Mouse (Mus musculus) cerebellum, adult 11-12 months (tissue): Measurements from ENCODE around the gene Sbno2.

Experiments used
- DNase-seq: peaks from one replicate; pipeline ENCODE4 v3.0.0; 2022

Gene Sbno2

DNA sequence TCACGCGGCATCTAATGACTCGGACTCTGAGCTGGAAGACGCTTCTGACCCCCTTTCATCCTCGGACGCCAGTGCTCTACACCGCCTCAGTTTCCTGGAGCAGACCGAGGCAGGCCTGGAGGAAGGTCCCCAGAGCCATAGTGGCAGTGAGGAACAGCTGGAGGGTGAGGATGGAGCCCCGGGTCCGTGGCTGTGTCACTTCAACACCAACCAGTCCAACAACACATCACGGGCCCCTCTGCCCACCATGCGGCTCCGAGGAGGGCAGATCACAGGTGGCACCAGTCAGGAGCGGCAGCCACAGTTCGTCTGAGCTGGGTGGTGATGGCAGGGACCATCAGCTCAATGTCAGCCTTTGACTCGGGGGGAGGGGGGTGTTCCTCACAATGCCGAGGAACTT lies 74.6 kb downstream of the Sbno2 start:
- no peak for DNase-seq

GRCm38 (mm10) chr10:80030191-80030590 lies 75.2 kb downstream of the Sbno2 start:
- no peak for DNase-seq

GRCm38 (mm10) chr10:80028521-80028846 lies 76.9 kb downstream of the Sbno2 start:
- DNase-seq = no peak

- DNase-seq = no peak
These were observed 77.5 kb downstream of the Sbno2 start for GRCm38 (mm10) chr10:80027681-80028520.

DNA sequence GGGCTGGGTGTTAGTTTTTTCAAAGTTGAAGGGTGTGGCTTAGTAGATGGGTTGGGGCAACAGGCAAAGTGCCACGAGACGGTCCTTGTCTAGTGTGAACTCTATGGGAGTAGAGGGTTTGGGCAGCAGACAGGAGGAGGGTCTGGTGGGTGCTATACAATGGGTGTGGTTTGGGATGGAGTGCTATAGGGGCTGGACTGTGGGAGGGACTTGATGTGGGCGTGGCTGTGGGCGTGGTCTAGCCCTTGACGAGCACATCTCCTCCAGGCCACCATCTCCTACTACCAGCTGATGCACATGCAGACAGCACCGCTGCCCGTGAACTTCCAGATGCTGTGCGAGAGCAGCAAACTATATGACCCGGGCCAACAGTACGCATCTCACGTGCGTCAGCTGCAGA lies 79.5 kb downstream of the Sbno2 start:
- DNase-seq = no peak

- no peak for DNase-seq
These were observed 79.9 kb downstream of the Sbno2 start for GRCm38 (mm10) chr10:80025463-80025862.

GRCm38 (mm10) chr10:80025044-80025347 lies 80.4 kb downstream of the Sbno2 start:
- no peak for DNase-seq

DNA sequence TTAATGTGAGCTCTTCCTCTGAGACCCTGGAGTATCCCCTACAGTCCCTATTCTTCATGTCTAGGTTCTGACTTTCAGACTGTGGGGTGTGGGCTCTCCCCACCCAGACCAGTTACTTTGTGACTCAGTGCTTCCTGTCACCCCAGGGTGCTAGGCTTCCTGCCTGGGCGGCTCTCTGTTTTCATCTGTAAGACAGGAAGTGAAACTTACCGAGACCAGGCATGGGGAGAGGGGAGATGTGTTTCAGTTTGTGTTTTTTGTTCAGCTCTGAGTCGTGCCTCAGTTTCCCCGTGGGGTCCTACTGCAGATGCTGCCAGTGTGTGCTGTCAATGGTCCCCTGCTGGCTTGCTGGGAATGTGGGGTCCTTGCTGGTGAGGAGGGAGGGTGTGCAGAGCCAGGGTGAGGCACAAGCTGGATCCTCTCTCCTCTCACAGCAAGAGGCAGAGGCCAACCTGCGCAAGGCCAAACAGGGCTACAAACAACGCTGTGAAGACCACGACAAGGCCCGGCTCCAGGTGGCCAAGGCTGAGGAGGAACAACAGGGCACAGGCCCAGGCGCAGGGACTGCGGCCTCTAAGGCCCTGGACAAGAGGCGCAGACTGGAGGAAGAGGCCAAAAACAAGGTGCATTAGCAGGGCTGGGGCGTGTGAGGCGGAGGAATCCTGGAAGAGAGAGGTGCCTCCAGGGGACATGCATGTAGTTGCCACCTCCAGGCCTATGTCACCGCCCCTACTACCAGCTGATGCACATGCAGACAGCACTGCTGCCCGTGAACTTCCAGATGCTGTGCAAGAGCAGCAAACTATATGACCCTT lies 80.9 kb downstream of the Sbno2 start:
- DNase-seq = no peak

- no peak for DNase-seq
These were observed 81.6 kb downstream of the Sbno2 start for GRCm38 (mm10) chr10:80023758-80024157.

- DNase-seq = no peak
These were observed 82.6 kb downstream of the Sbno2 start for GRCm38 (mm10) chr10:80022806-80023205.

DNA sequence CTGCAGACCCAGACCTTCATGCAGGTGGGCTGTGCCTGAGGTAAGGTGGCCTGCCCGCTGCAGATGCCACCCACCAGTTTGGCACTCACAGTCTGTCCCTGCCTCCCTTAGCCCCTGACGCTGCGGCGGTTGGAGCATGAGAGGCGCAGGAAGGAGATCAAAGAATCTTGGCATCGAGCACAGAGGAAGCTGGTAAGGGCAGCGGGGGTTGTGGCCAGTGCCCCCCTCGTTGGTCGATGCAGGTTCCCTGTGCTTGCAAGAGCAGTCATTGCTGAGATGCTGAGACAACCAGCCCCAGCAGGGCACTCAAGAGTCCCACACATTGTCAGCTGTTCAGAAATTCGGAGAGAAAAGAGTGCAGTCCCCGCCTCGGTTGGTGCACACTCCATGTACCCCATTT lies 83.2 kb downstream of the Sbno2 start:
- no peak for DNase-seq

DNA sequence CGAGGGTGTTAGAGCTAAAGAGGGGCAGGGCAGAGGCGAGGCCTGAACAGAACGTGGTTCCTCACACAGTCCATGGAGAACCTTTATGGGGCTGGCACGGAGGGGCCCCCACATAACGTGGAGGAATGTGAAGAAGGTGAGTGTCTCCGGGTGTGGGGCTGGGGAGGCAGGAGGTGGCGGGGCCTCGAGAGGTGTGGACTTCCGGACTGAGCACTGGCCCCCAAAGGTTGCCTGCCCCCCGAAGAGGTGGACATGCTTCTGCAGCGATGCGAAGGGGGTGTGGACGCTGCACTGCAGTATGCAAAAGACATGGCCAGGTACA lies 84.1 kb downstream of the Sbno2 start:
- no peak for DNase-seq

- DNase-seq = no peak
These were observed 84.6 kb downstream of the Sbno2 start for GRCm38 (mm10) chr10:80020603-80021319.

GRCm38 (mm10) chr10:80020191-80020590 lies 85.2 kb downstream of the Sbno2 start:
- no peak for DNase-seq

GRCm38 (mm10) chr10:80019471-80020131 lies 85.8 kb downstream of the Sbno2 start:
- no peak for DNase-seq

GRCm38 (mm10) chr10:80018739-80019297 lies 86.6 kb downstream of the Sbno2 start:
- DNase-seq = no peak

DNA sequence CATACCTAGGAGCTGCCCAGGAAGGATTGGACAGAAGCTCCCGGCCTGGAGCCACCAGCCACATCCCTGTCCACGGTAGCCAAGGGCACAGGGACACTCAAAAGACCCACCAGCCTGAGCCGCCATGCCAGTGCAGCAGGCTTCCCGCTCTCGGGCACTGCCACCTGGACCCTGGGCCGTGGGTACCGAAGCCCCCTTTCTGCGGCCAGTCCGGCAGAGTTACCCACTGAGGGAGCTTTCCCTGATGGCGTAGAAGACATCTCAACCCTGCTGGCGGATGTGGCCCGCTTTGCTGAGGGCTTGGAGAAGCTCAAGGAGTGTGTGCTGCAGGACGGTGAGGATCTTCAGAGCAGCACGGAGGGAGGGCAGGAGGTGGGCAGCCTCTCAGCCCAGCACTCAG lies 87.6 kb downstream of the Sbno2 start:
- no peak for DNase-seq

- no peak for DNase-seq
These were observed 88.0 kb downstream of the Sbno2 start for GRCm38 (mm10) chr10:80017361-80017760.

DNA sequence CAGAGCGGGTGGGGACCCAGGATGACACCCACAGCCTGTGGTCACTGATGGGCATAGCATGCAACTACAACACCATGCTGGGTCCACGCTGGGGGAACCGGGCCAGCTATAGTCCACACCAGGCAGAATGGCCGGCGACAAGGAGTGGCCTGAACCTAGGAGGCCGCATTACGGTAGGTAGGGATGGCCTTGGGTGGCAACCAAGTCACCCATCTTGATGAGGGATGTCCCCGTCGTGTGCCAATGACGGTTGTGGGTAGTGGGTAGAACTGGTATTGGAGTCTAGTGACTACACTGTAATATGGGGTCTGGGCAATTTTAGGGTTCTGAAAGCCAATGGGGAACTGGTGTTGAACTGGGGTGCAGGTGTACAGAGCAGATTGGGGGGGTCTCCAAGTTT lies 88.4 kb downstream of the Sbno2 start:
- DNase-seq = no peak

DNA sequence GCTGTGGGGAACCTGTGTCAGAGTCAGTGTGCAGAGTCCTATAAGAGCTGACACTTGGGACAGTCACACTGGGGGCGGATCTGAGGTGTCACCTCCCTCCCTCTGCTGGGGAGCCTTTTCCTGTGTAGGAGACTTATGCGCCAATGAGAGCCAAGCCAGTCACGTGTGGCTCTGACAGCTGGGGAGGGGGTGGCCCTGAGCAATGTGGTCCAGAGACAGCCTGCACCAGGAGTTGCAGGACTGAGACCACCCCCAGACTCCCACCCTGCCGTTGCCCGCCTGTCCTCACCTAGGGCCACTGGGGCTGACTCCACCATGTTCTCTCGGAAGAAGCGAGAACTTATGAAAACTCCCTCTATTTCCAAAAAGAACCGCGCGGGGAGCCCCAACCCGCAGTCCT lies 88.9 kb downstream of the Sbno2 start, which contains the start of gene Arhgap45:
TSS of gene Arhgap45 (plus strand) at position 143 of the 400 bp plus-strand sequence.
- DNase-seq = no peak

DNA sequence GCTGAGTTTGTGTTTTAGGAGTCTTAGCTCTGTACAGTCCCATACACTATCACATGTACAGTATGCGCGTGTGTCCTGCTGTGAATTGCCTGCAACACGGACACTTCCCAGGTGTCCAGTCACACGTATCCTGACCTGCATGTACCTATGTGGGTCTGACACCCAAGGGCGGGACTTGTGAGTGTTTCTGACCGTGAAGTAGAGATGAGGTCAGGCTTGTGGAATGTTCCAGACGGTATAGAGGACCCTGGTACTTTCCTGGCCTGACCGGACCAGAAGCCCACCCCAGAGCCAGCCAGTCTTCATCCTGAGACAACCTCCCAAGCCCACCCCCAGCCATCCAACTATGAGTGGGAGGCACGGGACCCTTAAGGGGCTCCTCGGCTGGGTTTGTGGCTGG lies 89.8 kb downstream of the Sbno2 start:
- no peak for DNase-seq

GRCm38 (mm10) chr10:80014484-80015290 lies 90.7 kb downstream of the Sbno2 start:
- DNase-seq = no peak
